Mouse (Mus musculus) lung, postnatal 0 days (tissue): ENCODE results near the gene 9130409I23Rik. TPM values are rescaled to one million over a fixed set of nuclear protein-coding genes. Genes with fewer than 3 reads are reported as not detected.

Experiments used
- ATAC-seq: fragments of 200-750 bp; cut with Nextera tagmentation; 2 replicates; pipeline ENCODE4 v1.8.0; 2017; ENCODE audit warnings: moderate library complexity
- DNase-seq: peaks from one replicate; pipeline ENCODE4 v3.0.0-alpha.2; 2016; ENCODE audit warnings: low spot score
- H3K27ac ChIP-seq: fragments of 300-500 bp; sonication (generic); 2 replicates; pipeline ENCODE4 v1.5.1; 2014; ENCODE audit warnings: antibody characterized with exemption, mild to moderate bottlenecking, low read length, mixed read lengths
- H3K27me3 ChIP-seq: fragments of 300-500 bp; sonication (generic); replicated peaks from 2 replicates; pipeline ENCODE4 v1.6.1; 2014; ENCODE audit warnings: low read length, mixed read lengths; ENCODE audit not compliant: insufficient read depth
- H3K36me3 ChIP-seq: fragments of 300-500 bp; sonication (generic); 2 replicates; pipeline ENCODE4 v1.6.1; 2014; ENCODE audit warnings: low read length, mixed read lengths; ENCODE audit not compliant: insufficient read depth
- H3K4me1 ChIP-seq: fragments of 300-500 bp; sonication (generic); 2 replicates; pipeline ENCODE4 v1.6.1; 2014; ENCODE audit warnings: antibody characterized with exemption, low read depth, low read length, mixed read lengths; ENCODE audit not compliant: insufficient read depth
- H3K4me2 ChIP-seq: fragments of 300-500 bp; sonication (generic); replicated peaks from 2 replicates; pipeline ENCODE4 v1.6.1; 2014; ENCODE audit warnings: low read depth, mild to moderate bottlenecking, low read length, moderate library complexity, mixed read lengths
- H3K4me3 ChIP-seq: fragments of 300-500 bp; sonication (generic); 2 replicates; pipeline ENCODE4 v1.5.1; 2014; ENCODE audit warnings: low read depth, low read length
- H3K9ac ChIP-seq: fragments of 300-500 bp; sonication (generic); replicated peaks from 2 replicates; pipeline ENCODE4 v1.6.1; 2014; ENCODE audit warnings: low read depth, mild to moderate bottlenecking
- H3K9me3 ChIP-seq: fragments of 300-500 bp; sonication (generic); 2 replicates; pipeline ENCODE4 v1.6.1; 2016; ENCODE audit warnings: low read length, mixed read lengths
- CTCF ChIP-seq: IDR thresholded peaks from 2 replicates; pipeline ENCODE4 v1.5.1; 2016; ENCODE audit warnings: antibody characterized with exemption, mild to moderate bottlenecking
- EP300 ChIP-seq: IDR thresholded peaks from 2 replicates; pipeline ENCODE4 v1.6.1; 2016; ENCODE audit warnings: antibody characterized with exemption, mild to moderate bottlenecking, control low read depth
- WGBS: fragments of 180-500 bp; shearing (Covaris S2); extraction: QIAGEN DNeasy Blood & Tissue Kit; methylation state at CpG from one replicate; pipeline ENCODE4 v1.1.7; 2014; 5-methylcytosine and 5-hydroxymethylcytosine counted together
- polyA plus RNA-seq: library from polyadenylated mRNA; unstranded; fragments of >200 nt; fragmentation: Nextera tagmentation; extraction: Ambion mirVana; gene quantifications from 2 replicates; pipeline ENCODE4 v1.2.1, GENCODE M21; 2015

Gene 9130409I23Rik
- not detected in 2 replicates for polyA plus RNA-seq

GRCm38 (mm10) chr1:181050937-181051336 lies at the start of gene 9130409I23Rik:
Gene 9130409I23Rik, plus strand, starts transcription at chr1:181051237.
- no peaks in the 10 kb centered on the region for H3K9me3 ChIP-seq

GRCm38 (mm10) chr1:181001621-181002020 lies 49.4 kb upstream of the 9130409I23Rik start:
- H3K36me3 ChIP-seq, result no peaks in the 10 kb centered on the region
- H3K27me3 ChIP-seq, result no peaks in the 10 kb centered on the region
- no peak overlapping the region for H3K4me3 ChIP-seq
- no peaks in the 10 kb centered on the region for H3K4me1 ChIP-seq
- TF ChIP-seq CTCF (no peak), EP300 (no peak)
- H3K27ac ChIP-seq, result no peak overlapping the region
- no peak for ATAC-seq
- no peaks in the 10 kb centered on the region for H3K9me3 ChIP-seq
- DNase-seq, result no peak
- no peak overlapping the region for H3K4me2 ChIP-seq
- whole genome bisulfite sequencing, result 83% methylated on average over 3 of the region's 3 CpGs
- no peak overlapping the region for H3K9ac ChIP-seq

More at GRCm38 (mm10) chr1:181050937-181051336, at the start of gene 9130409I23Rik:
- Histone ChIP-seq H3K4me2 (no peak within 1 kb of the TSS), H3K4me1 (no peaks in the 10 kb centered on the region), H3K36me3 (no peaks in the 10 kb centered on the region), H3K4me3 (no peak within 1 kb of the TSS), H3K9ac (no peak within 1 kb of the TSS), H3K27me3 (no peaks in the 10 kb centered on the region), H3K27ac (no peak within 1 kb of the TSS)
- 66% methylated on average over 6 of the region's 6 CpGs for WGBS
- ATAC-seq, result no peak
- no peak for DNase-seq
- no peak for TF ChIP-seq CTCF
- TF ChIP-seq EP300, result no peak

GRCm38 (mm10) chr1:181003790-181004189 lies 47.2 kb upstream of the 9130409I23Rik start:
- no peak for TF ChIP-seq EP300
- TF ChIP-seq CTCF, result no peak
- H3K36me3 ChIP-seq, result no peaks in the 10 kb centered on the region
- DNase-seq, result no peak
- H3K27me3 ChIP-seq, result no peaks in the 10 kb centered on the region
- no peak overlapping the region for H3K27ac ChIP-seq
- H3K9ac ChIP-seq, result no peak overlapping the region
- no peak overlapping the region for H3K4me3 ChIP-seq
- H3K9me3 ChIP-seq, result no peaks in the 10 kb centered on the region
- no peak for ATAC-seq
- H3K4me2 ChIP-seq, result no peak overlapping the region
- 68% methylated on average over 2 of the region's 2 CpGs for WGBS
- H3K4me1 ChIP-seq, result no peaks in the 10 kb centered on the region

GRCm38 (mm10) chr1:181005331-181005730 lies 45.7 kb upstream of the 9130409I23Rik start:
- H3K27ac ChIP-seq, result no peak overlapping the region
- 0 out of 2 replicates have a peak, but pooled peaks cover under 1% of the 10 kb centered on the region for H3K4me1 ChIP-seq
- no peak overlapping the region for H3K9ac ChIP-seq
- H3K27me3 ChIP-seq, result no peaks in the 10 kb centered on the region
- DNase-seq (no peak), ATAC-seq (no peak)
- H3K9me3 ChIP-seq, result no peaks in the 10 kb centered on the region
- TF ChIP-seq CTCF, result no peak
- TF ChIP-seq EP300, result no peak
- H3K4me2 ChIP-seq, result no peak overlapping the region
- no peaks in the 10 kb centered on the region for H3K36me3 ChIP-seq
- no peak overlapping the region for H3K4me3 ChIP-seq
- WGBS, result 70% methylated on average over 8 of the region's 8 CpGs

GRCm38 (mm10) chr1:181007831-181008230 lies 43.2 kb upstream of the 9130409I23Rik start:
- no peak overlapping the region for H3K27ac ChIP-seq
- H3K36me3 ChIP-seq, result no peaks in the 10 kb centered on the region
- H3K27me3 ChIP-seq, result no peaks in the 10 kb centered on the region
- 86% methylated on average over 6 of the region's 6 CpGs for WGBS
- no peak overlapping the region for H3K4me2 ChIP-seq
- H3K4me3 ChIP-seq, result no peak overlapping the region
- no peak overlapping the region for H3K9ac ChIP-seq
- no peak for DNase-seq
- H3K4me1 ChIP-seq, result 0 out of 2 replicates have a peak, but pooled peaks cover 4% of the 10 kb centered on the region
- no peak for ATAC-seq
- no peaks in the 10 kb centered on the region for H3K9me3 ChIP-seq
- TF ChIP-seq CTCF, result no peak
- no peak for TF ChIP-seq EP300

- no peak overlapping the region for H3K4me3 ChIP-seq
- TF ChIP-seq CTCF, result no peak
- TF ChIP-seq EP300, result no peak
- no peak for ATAC-seq
- H3K4me2 ChIP-seq, result no peak overlapping the region
- DNase-seq, result no peak
- H3K27ac ChIP-seq, result no peak overlapping the region
- H3K4me1 ChIP-seq, result 0 out of 2 replicates have a peak, but pooled peaks cover 4% of the 10 kb centered on the region
- H3K36me3 ChIP-seq, result no peaks in the 10 kb centered on the region
- H3K9ac ChIP-seq, result no peak overlapping the region
- no peaks in the 10 kb centered on the region for H3K27me3 ChIP-seq
- WGBS, result 93% methylated on average over 2 of the region's 2 CpGs
- H3K9me3 ChIP-seq, result no peaks in the 10 kb centered on the region
Measured at GRCm38 (mm10) chr1:181008266-181008665, 42.8 kb upstream of the 9130409I23Rik start.
